Mouse (Mus musculus) gastrocnemius, postnatal 4 days (tissue): ENCODE data around the gene AI481877. TPM values are rescaled to one million over a fixed set of nuclear protein-coding genes. Genes with fewer than 3 reads are reported as not detected.

Experiments used
- total RNA-seq, 2 experiments: library from RNA; stranded (reverse); gene quantifications; 2 replicates each; pipeline ENCODE4 v1.2.3; 2021

AI481877 gene
- total RNA-seq, 2 experiments from 2014 or later, result not detected

Other genes starting within 250 kb of the AI481877 start
- gene Ecpas, start 226.2 kb downstream of the AI481877 start, total RNA-seq, result 100 to 1,000 TPM; 172 to 190 TPM
- under 1 TPM; 0.54 to 0.69 TPM for gene Zkscan16, start 195.4 kb downstream of the AI481877 start, total RNA-seq
- 10 to 100 TPM in 1 of 2 experiments, 1 to 10 TPM in 1; 8.4 to 10.3 TPM for gene Ptgr1, start 151.9 kb downstream of the AI481877 start, total RNA-seq
- 10 to 100 TPM; 15.8 to 17.4 TPM for gene Dnajc25, start 143.9 kb downstream of the AI481877 start, total RNA-seq
- 1 to 10 TPM in 1 of 2 experiments, not detected in 1; 5.3 TPM for gene Gm20503, start 135.8 kb downstream of the AI481877 start, total RNA-seq
- gene Gng10, start 103.9 kb downstream of the AI481877 start, total RNA-seq, result 10 to 100 TPM; 46.1 to 50.7 TPM
- 10 to 100 TPM; 28.0 to 29.0 TPM for gene Ugcg, start 50.3 kb upstream of the AI481877 start, total RNA-seq